Mouse (Mus musculus) brain, embryonic 14.5 days (tissue): ENCODE data around the gene Gng12.

ENCODE experiments used
- CTCF ChIP-seq: fragments of 200-500 bp; IDR thresholded peaks from 2 replicates; pipeline ENCODE4 v1.5.1; 2012; ENCODE audit warnings: inconsistent platforms, mild to moderate bottlenecking, moderate library complexity, borderline replicate concordance; ENCODE audit not compliant: insufficient read depth, insufficient read length; ENCODE audit errors: extremely low read depth
- POLR2A ChIP-seq: fragments of 200-500 bp; IDR thresholded peaks from 2 replicates; pipeline ENCODE4 v1.6.1; 2012; ENCODE audit warnings: mild to moderate bottlenecking, inconsistent platforms, borderline replicate concordance; ENCODE audit not compliant: poor library complexity, insufficient read depth, insufficient read length, severe bottlenecking; ENCODE audit errors: extremely low read depth

GRCm38 (mm10) chr6:66932206-66932819, 36.1 kb downstream of the Gng12 start:
- TF ChIP-seq POLR2A (no peak), CTCF (no peak)
